Mouse (Mus musculus) bone marrow, adult 2 months (tissue): ENCODE measurements around the gene Smg7.

Experiments used
- CTCF ChIP-seq: fragments of 200-500 bp; IDR thresholded peaks from 2 replicates; pipeline ENCODE4 v1.5.1; 2011; ENCODE audit warnings: low read length, control low read depth; ENCODE audit not compliant: control insufficient read depth, insufficient read depth
- POLR2A ChIP-seq: fragments of 200-500 bp; IDR thresholded peaks from 2 replicates; pipeline ENCODE4 v1.6.1; 2011; ENCODE audit warnings: low read depth, mild to moderate bottlenecking, control low read depth, low read length, borderline replicate concordance; ENCODE audit not compliant: control insufficient read depth

GRCm38 (mm10) chr1:152792736-152793494 is 109.5 kb downstream of the Smg7 start:
- no peak for TF ChIP-seq CTCF
- TF ChIP-seq POLR2A: no peak
